Mouse (Mus musculus) gastrocnemius, adult 2 months (tissue): ENCODE measurements around the gene Mlx. TPM values are rescaled to one million over a fixed set of nuclear protein-coding genes. Genes with fewer than 3 reads are reported as not detected.
A peak's percentile ranks its signal among the peaks of the same experiment; 100 is the strongest.

Source experiments
- DNase-seq: peaks from one replicate; pipeline ENCODE4 v3.0.0; 2022
- H3K27ac ChIP-seq: fragments of 200-600 bp; 2 replicates; pipeline ENCODE4 v1.8.1; 2022; ENCODE audit warnings: mild to moderate bottlenecking
- H3K4me3 ChIP-seq: fragments of 200-600 bp; 2 replicates; pipeline ENCODE4 v1.8.1; 2022; ENCODE audit warnings: mild to moderate bottlenecking, moderate library complexity
- CTCF ChIP-seq: fragments of 200-600 bp; IDR thresholded peaks from 2 replicates; pipeline ENCODE4 v1.8.1; 2022; ENCODE audit warnings: antibody characterized with exemption, mild to moderate bottlenecking, moderate library complexity
- intact Hi-C: fragments of 180-260 bp; cut with DNase I; formaldehyde crosslinking; loops from one replicate; pipeline ENCODE4 v1.15.1; 2025
- long read RNA-seq, 2 experiments: library from polyadenylated mRNA; stranded (forward); transcript quantifications; one replicate each; pipeline ENCODE4 v2.0.0; 2021
- total RNA-seq, 2 experiments: library from RNA; stranded (reverse); gene quantifications; 2 replicates each; pipeline ENCODE4 v1.2.3; 2021

Mlx gene
- 10 to 100 TPM; 12.5 to 14.4 TPM for total RNA-seq
- long read RNA-seq, experiment 1, transcript Mlx-202 (8 exons, 1,826 nt): major isoform, 11 of 15 reads
- long read RNA-seq, experiment 1, partial matches to known transcripts: 0 of 15 reads
- long read RNA-seq, experiment 1, other reads (novel, unspliced or antisense): 2 of 15 reads
- long read RNA-seq, experiment 2, transcript Mlx-202 (8 exons, 1,826 nt): major isoform, 9 of 12 reads
- long read RNA-seq, experiment 2, partial matches to known transcripts: 0 of 12 reads
- long read RNA-seq, experiment 2, other reads (novel, unspliced or antisense): 2 of 12 reads

- intact Hi-C loops: no loop called here
- TF ChIP-seq CTCF: no peak
- peak within 1 kb of the TSS; percentile 84 for H3K4me3 ChIP-seq
- peak; percentile 93 for DNase-seq
- H3K27ac ChIP-seq: peak within 1 kb of the TSS; percentile 93
Measured at GRCm38 (mm10) chr11:101086756-101087681, at the start of gene Mlx. TSS of gene Mlx (plus strand) at chr11:101087277.

GRCm38 (mm10) chr11:101037795-101038194 is 49.3 kb upstream of the Mlx start:
- no peak for TF ChIP-seq CTCF
- no peak overlapping the region for H3K4me3 ChIP-seq
- DNase-seq: no peak
- H3K27ac ChIP-seq: no peak overlapping the region
- intact Hi-C loops: no loop called here

GRCm38 (mm10) chr11:101045826-101046225 is 41.3 kb upstream of the Mlx start:
- no peak for TF ChIP-seq CTCF
- DNase-seq: no peak
- Histone ChIP-seq H3K4me3 (no peak overlapping the region), H3K27ac (no peak overlapping the region)
- intact Hi-C loops: no loop called here

GRCm38 (mm10) chr11:101046440-101046839 is 40.6 kb upstream of the Mlx start:
- H3K27ac ChIP-seq: no peak overlapping the region
- no peak for TF ChIP-seq CTCF
- intact Hi-C loops: no loop called here
- H3K4me3 ChIP-seq: no peak overlapping the region
- DNase-seq: no peak

- no peak overlapping the region for H3K27ac ChIP-seq
- intact Hi-C loops: no loop called here
- TF ChIP-seq CTCF: no peak
- H3K4me3 ChIP-seq: no peak overlapping the region
- no peak for DNase-seq
Measured at GRCm38 (mm10) chr11:101047502-101047901, 39.6 kb upstream of the Mlx start.

GRCm38 (mm10) chr11:101050359-101050758 is 36.7 kb upstream of the Mlx start:
- Histone ChIP-seq H3K27ac (0 out of 2 replicates have a peak overlapping the region, but pooled peaks have one; percentile 3), H3K4me3 (no peak overlapping the region)
- no peak for TF ChIP-seq CTCF
- DNase-seq: no peak
- intact Hi-C loops: no loop called here

- no peak for DNase-seq
- H3K4me3 ChIP-seq: no peak overlapping the region
- intact Hi-C loops: no loop called here
- peak overlapping the region; percentile 82; the same call in 1 of the 2 replicates for H3K27ac ChIP-seq
- TF ChIP-seq CTCF: no peak
Measured at GRCm38 (mm10) chr11:101051051-101051493, 36.0 kb upstream of the Mlx start.

- no peak for TF ChIP-seq CTCF
- intact Hi-C loops: no loop called here
- DNase-seq: no peak
- H3K4me3 ChIP-seq: no peak overlapping the region
- H3K27ac ChIP-seq: peak overlapping the region; percentile 82
Measured at GRCm38 (mm10) chr11:101051617-101052016, 35.5 kb upstream of the Mlx start.

- Histone ChIP-seq H3K27ac (peak overlapping the region; percentile 82), H3K4me3 (no peak overlapping the region)
- intact Hi-C loops: no loop called here
- no peak for TF ChIP-seq CTCF
- DNase-seq: peak; percentile 89
Measured at GRCm38 (mm10) chr11:101052751-101053473, 34.2 kb upstream of the Mlx start.

GRCm38 (mm10) chr11:101053974-101054373 is 33.1 kb upstream of the Mlx start:
- Histone ChIP-seq H3K4me3 (no peak overlapping the region), H3K27ac (no peak overlapping the region)
- TF ChIP-seq CTCF: peak; percentile 52
- no peak for DNase-seq
- intact Hi-C loops: no loop called here

GRCm38 (mm10) chr11:101055418-101055817 is 31.7 kb upstream of the Mlx start:
- intact Hi-C loops: no loop called here

GRCm38 (mm10) chr11:101056885-101057284 is 30.2 kb upstream of the Mlx start:
- peak; percentile 80 for DNase-seq
- Histone ChIP-seq H3K27ac (peak overlapping the region; percentile 95), H3K4me3 (0 out of 2 replicates have a peak overlapping the region, but pooled peaks have one; percentile 3)
- intact Hi-C loops: loop anchor here (1.0 kb wide), 1 partner anchor 74 kb away; no protein-coding TSS in a partner anchor
- TF ChIP-seq CTCF: no peak

More at GRCm38 (mm10) chr11:101055418-101055817, 31.7 kb upstream of the Mlx start:
- no peak for DNase-seq
- no peak overlapping the region for H3K4me3 ChIP-seq
- H3K27ac ChIP-seq: peak overlapping the region; percentile 95
- no peak for TF ChIP-seq CTCF
